Mouse (Mus musculus) frontal cortex, postnatal 14 days (tissue): ENCODE results near the gene Mob4.

ENCODE experiments used
- DNase-seq, 2 experiments: peaks; one replicate each; pipeline ENCODE4 v3.0.0; 2022; ENCODE audit warnings: low spot score in 2 of 2

Gene Mob4

DNA sequence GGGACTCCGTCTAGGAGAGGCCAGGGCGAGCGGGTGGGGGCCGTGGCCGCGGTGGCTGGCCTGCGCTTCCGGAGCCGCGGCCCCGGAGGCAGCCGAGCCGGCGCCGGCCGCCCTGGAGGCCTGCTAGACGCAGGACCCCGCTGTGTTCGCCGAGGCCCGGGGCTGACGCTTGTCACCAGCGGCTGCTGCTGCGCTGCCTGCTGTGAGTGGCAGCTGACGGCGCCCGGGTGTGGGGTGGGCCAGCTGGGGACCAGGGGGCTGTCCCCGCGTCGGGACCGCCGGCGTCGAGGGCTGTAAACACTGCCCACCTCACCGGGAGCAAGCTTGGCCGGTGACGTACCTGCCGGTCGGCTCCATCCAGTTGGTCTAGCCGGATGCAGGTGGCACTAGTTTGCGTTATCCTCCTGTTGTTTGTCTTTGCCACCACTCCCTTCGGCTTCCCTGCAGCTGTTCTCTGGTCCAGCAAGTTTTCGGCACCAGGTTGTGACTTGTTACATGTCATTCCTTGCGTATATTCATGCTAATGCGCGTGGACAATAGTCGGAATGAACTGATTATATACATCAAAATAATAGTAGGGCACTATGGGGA, 488 bp downstream of the Mob4 start:
- peak in 1 of 2 experiments; percentile 33 for DNase-seq

DNA sequence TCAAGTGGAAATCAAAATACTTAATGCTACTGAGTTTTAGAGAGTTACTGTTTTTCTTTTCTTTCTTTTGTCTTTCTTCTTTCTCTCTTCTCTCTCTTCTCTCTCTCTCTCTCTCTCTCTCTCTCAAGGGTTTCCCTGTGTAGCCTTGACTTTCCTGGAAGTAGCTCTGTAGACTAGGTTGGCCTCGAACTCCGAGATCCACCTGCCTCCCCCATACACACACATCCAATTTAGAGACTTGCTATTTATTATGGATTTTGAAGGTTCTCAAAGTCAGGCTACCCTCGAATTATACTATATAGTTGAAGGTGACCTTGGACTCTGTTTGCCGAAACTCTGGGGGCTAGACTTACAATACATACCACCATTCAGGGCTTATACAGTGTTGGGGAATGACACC, 1.3 kb downstream of the Mob4 start:
- DNase-seq = no peak

DNA sequence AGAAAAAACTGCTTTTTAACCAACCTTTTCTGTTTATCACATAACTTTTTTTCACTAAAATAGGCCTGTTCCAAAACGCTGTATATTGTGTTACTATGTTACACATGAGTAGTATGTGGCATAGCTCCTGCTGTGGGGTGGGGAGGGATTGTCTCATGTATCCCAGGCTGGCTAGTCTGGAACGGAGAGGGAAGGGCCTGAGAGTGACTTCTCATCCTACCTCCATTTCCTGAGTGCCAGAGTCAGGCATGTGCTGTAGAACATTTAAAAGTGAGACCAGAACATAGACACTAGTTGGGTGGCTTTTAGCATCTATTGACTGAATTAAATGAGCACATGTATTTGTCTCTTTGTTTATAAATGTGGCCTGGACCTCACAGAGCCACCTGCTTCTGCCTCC, 2.1 kb downstream of the Mob4 start:
- no peak for DNase-seq

DNA sequence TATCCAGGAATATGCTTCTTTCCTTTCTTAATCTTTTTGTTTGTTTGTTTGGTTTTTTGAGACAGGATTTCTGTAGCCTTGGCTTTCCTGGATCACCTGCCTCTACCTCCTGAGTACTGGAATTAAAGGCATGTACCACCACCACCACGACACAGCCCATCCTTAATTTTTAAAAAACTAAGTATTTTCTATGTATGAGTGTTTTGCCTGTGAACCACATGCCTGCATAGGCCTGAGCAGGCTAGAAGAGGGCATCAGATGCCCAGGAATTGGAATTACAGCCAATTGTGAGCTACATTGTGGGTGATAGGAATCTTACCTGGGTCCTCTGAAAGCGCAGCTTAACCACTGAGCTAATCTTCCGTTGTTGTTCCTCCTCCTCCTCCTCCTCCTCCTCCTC, 3.3 kb downstream of the Mob4 start:
- no peak for DNase-seq

DNA sequence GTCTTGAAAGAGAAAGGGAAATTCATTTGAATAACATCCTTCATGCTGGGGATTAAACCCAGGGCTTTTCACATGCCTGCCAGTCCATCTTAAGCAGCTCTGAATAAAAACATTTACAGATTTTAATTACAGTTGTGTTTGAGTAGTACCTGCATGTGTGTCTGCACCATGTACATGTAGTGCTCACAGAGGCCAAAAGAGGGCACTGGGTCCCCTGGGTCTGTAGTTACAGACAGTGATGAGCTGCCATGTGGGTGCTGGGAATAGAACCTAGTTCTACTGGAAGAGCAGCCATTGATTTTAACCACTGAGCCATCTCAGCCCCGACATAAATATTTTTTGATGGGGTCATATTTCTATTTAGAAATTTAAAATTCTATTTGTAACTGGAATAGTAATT, 4.8 kb downstream of the Mob4 start:
- DNase-seq = no peak

DNA sequence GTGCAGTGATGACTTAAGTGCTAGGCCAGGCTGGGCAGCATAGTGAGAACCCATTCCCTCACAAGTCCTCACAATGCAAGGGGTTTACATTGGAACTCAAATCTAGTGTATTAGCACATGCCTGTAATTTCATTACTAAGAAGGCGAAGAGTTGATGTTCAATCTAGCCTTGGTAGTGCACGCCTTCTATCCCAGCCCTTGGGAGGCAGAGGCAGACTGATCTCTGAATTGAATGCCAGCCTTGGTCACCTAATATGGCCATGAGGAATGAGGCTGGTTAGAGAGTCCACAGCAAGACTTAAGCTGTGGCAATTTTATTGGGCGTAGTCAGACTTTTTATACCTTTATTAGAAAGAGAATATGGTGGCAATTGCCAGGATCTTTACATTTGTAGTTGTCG, 13.3 kb downstream of the Mob4 start:
- no peak for DNase-seq

DNA sequence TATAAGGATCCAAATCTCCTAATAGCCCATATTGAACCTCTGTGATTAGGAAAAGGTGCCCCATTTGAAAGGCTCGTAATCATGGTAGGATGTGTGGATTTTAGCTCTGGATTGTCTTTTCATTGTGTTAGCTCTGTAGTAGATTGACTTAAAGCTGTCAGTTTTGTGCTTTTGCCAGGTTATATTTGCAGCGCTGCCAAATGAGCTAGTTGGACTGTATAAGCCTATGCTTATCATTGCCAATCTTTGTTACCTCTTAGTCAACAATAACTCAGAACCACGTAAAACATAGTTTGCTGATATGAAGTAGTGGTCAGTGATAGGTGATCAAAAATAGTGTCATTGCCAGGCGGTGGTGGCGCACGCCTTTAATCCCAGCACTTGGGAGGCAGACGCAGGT, 14.5 kb downstream of the Mob4 start:
- no peak for DNase-seq

DNA sequence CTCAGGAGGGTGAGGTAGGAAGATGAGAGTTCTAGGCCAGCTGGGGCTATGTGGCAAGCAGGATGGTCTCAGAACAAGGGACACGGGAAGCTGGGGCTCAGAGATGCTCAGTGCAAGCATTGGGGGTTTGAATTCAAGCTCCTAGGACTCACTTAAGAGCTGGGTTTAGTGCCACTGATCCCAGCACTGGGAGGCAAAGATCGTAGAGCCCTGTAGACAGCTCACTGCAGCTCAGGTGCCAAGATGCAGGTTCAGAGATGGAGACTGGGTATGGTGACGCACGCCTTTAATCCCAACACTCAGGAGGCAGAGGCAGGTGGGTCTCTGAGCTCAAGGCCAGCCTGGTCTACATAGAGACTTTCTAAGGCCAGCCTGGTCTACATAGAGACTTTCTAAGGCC, 26.3 kb downstream of the Mob4 start:
- no peak for DNase-seq

DNA sequence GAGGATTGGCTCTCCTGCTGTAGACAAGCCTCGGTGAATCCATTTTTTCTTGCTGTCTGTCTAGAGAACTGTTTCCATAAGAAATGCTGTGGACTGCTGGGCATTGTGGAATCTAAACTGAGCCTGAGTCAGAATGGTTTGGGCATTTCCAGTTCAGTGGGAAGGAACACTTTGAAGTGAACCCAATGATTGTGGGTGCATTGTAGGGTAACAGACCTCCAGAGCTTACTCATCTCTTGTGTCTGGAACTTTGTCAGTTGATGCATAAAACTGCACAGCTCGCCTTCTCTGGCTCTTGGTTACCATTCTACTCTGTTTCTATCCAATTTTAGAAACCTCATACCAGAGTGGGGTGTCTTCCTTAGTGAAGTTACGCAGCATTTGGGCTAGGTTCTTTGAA, 27.2 kb downstream of the Mob4 start:
- DNase-seq = no peak

DNA sequence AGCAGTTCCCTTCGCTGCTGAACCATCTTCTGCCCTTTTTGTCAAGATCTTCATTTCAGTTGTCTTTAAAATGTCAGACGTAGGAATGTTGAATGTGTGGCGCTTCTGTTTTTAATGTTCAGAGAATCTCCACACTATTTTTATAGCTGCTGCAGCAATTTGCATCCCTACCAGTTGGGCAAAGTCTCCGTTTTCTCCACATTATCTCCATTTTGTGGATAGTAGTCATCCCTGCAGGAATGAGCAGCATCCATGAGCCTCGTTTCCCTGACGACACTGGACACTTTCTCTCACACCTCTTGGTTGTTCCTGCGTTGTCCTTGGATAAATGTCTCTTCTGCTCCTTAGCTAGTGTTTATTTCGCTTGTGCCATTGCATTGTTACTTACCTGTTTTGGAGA, 27.8 kb downstream of the Mob4 start:
- no peak for DNase-seq

DNA sequence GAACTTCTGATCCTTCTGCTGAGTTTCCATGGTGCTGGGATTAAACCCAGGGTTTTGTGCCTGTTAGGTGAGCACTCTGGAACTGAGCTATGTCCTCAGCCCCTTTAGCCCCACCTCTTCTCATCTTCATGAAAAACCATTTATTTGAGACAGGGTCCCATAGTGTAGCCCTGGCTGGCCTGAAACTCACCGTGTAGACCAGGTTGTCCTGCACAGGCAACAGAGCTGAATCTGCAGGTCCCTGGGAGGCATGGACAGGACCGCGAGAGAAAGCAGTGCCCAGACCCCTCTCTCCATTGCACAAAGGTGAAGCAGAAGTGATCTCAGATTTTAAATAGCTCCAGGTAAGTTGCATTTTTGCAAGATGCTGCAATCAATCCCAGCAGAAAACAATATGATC, 29.2 kb downstream of the Mob4 start:
- DNase-seq = no peak

DNA sequence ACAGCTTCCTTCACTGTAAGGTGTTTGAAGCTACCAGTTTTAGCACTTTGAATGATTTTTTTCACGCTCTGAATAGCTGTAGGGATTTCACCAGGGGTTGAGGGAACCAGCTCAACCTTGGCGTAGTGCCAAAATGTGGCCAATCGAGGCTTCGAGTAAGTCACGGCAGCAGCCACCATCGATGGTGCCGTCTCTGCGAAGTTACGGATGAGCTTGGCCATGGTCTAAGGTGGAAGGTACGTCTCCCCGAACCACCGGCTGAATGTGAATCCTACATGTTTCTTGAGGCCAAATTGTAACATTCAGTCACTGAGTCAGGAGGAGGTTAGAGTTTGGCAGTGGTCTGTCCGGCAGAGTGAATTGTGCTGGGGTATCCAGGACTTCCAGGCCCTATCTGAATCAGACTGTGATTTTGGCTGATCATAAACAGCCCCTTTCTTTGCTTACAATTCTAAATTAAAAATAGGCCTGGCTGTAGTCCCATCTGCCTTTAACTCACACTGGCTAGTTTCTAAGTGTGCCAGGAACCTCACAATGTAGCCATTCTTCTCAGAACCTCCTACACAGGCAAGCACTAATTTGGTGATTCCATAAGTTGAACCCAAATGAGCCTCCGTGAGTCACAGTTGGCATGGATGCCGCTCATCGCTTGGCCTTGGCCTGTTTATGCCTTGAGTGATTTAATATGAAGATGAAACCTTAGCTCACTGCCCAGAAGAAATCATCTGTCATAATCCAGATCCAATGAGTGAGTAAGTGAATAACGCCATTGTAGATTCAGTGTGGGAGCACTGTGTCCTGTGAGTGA, 30.0 kb downstream of the Mob4 start:
- peak; percentile 25 to 27 for DNase-seq

DNA sequence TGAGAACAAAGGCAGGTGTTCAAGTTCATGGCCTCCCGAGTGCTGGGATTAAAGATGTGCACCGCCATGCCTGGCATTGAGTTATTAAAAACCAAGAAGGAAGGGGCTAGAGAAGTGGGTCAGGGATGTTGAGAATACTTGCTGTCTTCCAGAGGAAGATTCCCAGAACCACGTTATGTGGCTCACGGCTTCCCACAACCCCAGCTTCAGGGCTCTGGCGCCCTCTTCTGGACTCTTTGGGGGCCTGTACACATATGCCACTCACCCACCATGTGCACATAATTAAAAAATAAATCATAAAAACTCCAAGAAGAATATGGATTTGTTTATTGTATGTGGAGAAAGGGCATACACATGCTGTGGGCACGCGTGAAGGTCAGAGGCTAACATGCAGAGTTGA, 30.9 kb downstream of the Mob4 start:
- no peak for DNase-seq

DNA sequence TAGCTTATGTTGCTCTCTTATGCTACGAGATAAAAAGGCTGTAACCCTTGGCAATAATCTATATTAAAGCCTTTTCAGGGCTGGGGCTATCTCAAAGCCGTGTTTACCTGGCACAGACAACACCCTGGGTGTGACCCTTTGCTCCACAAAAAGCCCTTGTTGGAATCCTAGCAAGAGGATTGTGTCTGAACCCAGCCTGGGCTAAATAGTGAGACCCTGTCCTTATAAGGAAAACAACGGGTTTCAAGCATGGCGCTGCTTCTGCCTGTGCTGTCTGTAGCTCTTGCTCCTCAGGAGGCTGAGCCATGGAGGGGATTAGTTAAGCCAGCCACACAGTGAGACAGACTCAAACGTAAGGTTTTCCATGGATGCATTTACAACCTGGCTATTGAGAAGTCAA, 31.8 kb downstream of the Mob4 start:
- DNase-seq = no peak

DNA sequence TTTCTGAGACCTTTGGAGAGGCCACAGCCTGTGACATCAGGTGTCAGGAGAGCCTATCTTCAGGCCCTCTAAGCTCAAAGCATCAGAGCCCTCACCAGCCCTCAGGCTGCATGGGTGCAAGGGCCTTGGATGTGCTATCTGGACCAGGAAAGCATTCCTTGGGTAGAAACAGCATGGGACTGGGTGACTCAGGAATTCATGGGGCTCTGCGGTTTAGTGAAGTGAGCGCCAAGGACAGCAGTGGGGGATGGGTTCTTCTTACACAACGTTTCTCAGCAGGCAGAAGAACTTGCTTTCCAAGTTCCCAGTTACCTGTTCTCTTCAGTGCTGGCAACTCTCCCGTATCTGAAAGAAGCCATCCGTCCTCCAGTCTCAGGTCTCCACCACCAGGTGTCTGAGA, 33.0 kb downstream of the Mob4 start:
- DNase-seq = no peak

DNA sequence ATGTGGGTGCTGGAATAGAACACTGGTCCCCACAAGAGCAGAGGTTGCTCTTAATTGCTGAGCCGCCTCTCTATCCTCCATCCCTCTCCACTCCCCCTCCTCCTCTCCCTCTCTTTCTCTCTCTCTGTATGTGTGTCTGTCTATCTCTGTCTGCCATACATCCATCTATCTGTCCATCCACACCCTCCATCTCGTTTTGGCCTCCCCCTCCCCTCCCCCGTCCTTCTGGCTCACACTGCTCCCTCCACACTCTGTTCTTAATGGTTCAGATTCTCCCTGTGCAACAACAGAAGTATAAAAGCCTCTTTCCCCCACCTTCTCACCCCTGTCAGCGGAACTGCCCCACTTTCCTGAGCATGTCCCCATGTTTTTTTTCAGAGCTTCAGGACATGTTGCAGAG, 36.5 kb downstream of the Mob4 start:
- no peak for DNase-seq

DNA sequence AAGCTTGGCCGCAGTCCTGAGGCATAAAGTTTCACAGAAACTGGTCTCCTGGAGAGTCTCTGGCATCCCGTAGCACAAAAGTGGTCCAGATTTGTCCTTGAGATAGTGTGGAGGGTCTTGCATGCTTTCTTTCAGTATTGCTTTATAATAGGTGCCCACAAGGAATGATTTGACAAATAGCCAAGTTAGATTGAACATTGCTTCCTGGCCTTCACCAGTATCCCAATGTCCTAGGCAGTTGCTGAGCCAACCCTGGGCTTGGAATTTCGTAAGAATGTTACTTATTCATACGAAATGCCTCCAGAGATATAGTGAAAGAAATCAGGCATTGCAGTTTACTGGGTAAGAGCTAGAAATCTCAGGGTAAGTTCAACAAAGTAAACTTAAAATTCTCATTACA, 37.6 kb downstream of the Mob4 start:
- DNase-seq = no peak

DNA sequence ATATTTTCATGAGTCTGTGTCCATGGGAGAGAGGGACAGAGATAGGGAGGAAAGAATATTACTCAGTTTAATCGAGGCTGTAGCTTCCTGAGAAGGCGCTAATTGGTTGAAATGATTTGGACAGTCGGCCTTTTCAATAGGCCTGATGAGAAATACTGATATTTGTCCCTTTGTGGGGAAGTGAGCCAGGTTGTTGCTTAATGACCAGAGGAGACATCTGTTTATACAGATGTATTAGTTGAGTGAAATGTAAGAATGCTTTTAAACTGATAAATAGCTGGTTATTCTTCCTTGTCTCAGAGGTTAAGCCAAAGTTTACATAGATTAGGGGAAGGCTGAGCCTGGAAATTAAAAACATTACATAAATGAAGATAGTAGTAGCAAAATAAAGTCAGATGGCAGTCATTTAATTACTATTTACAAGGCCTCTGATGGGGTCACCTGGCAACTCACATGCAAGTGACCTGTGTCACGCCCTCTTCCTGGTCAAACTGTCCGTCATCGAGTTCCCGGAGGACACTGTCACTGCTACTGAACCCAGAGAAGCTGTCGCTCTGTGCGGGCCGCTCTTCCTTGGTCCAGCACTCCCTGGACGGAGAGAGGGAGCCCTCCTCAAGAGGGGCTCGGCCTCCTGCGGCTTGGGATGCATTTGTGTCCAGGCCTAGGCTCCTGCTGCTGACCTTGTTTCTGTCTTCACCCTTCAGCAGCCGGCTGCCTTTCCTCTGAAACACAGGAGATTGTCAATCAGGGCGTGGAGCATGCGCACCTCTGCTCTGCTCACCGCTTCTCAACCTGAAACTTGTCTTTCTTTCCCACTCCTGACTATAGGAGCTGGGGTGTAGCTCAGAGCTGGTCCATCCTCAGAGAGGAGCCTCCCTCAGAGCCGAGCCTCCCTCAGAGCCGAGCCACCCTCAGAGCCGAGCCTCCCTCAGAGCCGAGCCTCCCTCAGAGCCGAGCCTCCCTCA, 40.6 kb downstream of the Mob4 start:
- no peak for DNase-seq

DNA sequence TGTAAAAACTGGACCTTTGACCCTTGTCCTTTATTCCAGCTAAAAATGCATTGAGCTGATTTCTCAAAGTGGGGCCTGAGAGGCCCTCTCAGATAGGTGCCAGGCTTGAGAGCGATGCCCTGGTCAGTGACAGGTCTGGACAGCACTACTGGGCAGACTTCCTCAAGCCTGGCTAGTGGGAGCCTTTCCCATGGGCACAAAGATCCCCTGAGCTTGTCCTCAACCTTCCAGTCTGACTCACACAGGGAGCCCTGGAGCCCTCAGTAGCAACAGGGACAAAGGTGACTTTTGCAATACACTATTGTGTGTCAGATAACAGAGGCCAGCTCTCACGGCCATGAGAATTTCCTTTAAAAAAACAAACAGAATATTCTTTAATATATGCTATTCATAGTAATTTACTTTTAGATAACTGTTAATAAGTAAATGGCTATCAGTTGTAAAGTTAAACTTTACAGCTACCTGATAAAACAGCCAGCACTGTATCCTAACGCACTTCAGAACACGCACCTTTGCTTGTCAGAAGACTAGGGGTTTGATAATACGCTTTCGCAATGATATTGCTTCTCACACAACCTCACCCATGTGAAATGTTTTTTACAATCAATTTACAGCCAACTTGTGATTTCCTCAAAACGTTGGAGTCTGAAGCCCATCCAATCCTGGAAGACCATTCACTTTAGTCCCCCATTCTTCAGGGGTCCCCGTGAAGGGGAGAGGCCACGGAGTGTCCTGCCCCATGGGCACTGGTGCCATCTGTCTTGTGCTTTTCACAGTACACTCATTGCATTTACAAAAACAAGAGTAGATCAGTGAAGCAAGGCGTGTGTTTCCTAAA, 42.9 kb downstream of the Mob4 start:
- no peak for DNase-seq

DNA sequence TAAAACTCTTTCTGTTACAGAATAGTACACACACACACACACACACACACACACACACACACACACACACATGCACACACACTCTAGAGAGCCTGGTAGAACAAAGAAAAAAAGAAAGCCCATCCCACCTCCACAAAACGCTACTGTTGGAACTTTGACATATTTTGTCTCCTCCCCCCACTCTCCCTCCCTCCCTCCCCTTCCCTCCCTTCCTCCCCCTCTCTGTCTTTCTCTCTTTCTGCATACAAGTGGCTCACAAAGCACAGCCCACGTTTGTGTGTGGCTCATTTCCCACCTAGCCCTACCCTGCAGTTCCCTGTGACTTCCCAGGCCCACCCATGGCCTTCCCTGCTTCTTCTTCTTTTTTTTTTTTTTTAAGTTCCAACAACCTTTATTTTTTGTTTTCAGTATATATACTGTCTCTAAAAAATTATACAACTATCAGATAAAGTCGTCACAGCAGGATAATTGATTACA, 43.6 kb downstream of the Mob4 start:
- no peak for DNase-seq

DNA sequence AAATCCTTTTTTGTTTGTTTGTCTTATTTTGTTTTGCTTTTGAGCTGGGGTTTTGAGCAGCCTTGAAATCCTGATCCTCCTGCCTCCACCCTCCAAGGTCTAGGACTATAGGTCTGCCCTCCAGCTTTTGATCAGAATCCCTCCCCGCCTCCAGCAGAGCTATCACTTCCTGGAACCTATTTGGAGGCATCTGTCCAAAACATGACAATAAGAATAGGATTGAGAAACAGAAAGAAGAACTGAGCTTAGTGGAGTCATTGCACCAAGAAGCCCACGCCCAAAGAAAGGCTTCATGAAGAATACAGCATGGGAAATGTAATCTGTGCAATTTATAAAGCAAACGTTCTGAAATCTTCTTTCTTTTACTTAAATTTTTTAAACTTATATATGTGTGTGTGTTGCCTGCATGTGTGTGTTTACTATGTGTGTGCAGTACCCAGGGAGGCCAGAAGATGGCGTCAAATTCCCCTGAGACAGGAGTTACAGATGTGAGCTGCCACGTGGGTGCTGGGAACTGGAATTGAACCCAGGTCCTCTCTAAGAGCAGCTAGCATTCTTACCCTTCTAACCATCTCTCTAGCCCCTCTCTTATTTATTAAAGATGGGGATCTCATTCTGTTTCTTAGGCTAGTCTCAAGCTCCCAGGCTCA, 49.0 kb downstream of the Mob4 start:
- no peak for DNase-seq
